Mouse (Mus musculus): ENCODE measurements around the gene Dnaaf1.

GRCm38 (mm10) chr8:119557132-119557531, 17.9 kb upstream of the Dnaaf1 start:
- TF ChIP-seq CTCF (IDR thresholded peaks at IDR 0.05) = no peak
- no peak for TF ChIP-seq EP300 (IDR thresholded peaks at IDR 0.05; ENCODE audit: insufficient read depth, low read depth, low read length)
- TF ChIP-seq POLR2A (IDR thresholded peaks at IDR 0.05; ENCODE audit: insufficient read depth, low read depth, low read length) = no peak

Measured in heart, adult 2 months (tissue).